Mouse (Mus musculus) midbrain, embryonic 16.5 days (tissue): ENCODE measurements around the gene Nme7. TPM values are rescaled to one million over a fixed set of nuclear protein-coding genes. Genes with fewer than 3 reads are reported as not detected.

Experiments
- ATAC-seq: fragments of 200-750 bp; cut with Nextera tagmentation; 2 replicates; pipeline ENCODE4 v1.8.0; 2017; ENCODE audit warnings: moderate TSS enrichment
- H3K27ac ChIP-seq: fragments of 300-500 bp; sonication (generic); 2 replicates; pipeline ENCODE4 v1.5.1; 2014; ENCODE audit warnings: mild to moderate bottlenecking, low read length, mixed read lengths
- H3K27me3 ChIP-seq: fragments of 300-500 bp; sonication (generic); 2 replicates; pipeline ENCODE4 v1.6.1; 2014; ENCODE audit warnings: low read depth, low read length, mixed read lengths; ENCODE audit not compliant: control insufficient read depth, insufficient read depth
- H3K36me3 ChIP-seq: fragments of 300-500 bp; sonication (generic); 2 replicates; pipeline ENCODE4 v1.6.1; 2014; ENCODE audit warnings: mild to moderate bottlenecking, low read length, moderate library complexity, mixed read lengths; ENCODE audit not compliant: control insufficient read depth, insufficient read depth
- H3K4me1 ChIP-seq: fragments of 300-500 bp; sonication (generic); 2 replicates; pipeline ENCODE4 v1.6.1; 2014; ENCODE audit warnings: mild to moderate bottlenecking, low read length, mixed read lengths; ENCODE audit not compliant: control insufficient read depth, insufficient read depth
- H3K4me2 ChIP-seq: fragments of 300-500 bp; sonication (generic); 2 replicates; pipeline ENCODE4 v1.6.1; 2014; ENCODE audit warnings: mild to moderate bottlenecking, low read length, mixed read lengths
- H3K4me3 ChIP-seq: fragments of 300-500 bp; sonication (generic); 2 replicates; pipeline ENCODE4 v1.5.1; 2014; ENCODE audit warnings: low read depth, mild to moderate bottlenecking, low read length, moderate library complexity, mixed read lengths
- H3K9ac ChIP-seq: fragments of 300-500 bp; sonication (generic); 2 replicates; pipeline ENCODE4 v1.6.1; 2014; ENCODE audit warnings: low read depth, low read length, mixed read lengths
- H3K9me3 ChIP-seq: fragments of 300-500 bp; sonication (generic); replicated peaks from 2 replicates; pipeline ENCODE4 v1.6.1; 2014; ENCODE audit warnings: mild to moderate bottlenecking, low read length, mixed read lengths; ENCODE audit not compliant: control insufficient read depth, poor library complexity, severe bottlenecking
- WGBS: fragments of 180-500 bp; shearing (Covaris S2); extraction: QIAGEN DNeasy Blood & Tissue Kit; methylation state at CpG from one replicate; pipeline ENCODE4 v1.1.7; 2014; 5-methylcytosine and 5-hydroxymethylcytosine counted together
- polyA plus RNA-seq: library from polyadenylated mRNA; unstranded; fragments of >200 nt; fragmentation: Nextera tagmentation; extraction: Ambion mirVana; gene quantifications from 2 replicates; pipeline ENCODE4 v1.2.1, GENCODE M21; 2015

Nme7 gene
- polyA plus RNA-seq, 1 experiment from 2014 or later, result 31.2 TPM

DNA sequence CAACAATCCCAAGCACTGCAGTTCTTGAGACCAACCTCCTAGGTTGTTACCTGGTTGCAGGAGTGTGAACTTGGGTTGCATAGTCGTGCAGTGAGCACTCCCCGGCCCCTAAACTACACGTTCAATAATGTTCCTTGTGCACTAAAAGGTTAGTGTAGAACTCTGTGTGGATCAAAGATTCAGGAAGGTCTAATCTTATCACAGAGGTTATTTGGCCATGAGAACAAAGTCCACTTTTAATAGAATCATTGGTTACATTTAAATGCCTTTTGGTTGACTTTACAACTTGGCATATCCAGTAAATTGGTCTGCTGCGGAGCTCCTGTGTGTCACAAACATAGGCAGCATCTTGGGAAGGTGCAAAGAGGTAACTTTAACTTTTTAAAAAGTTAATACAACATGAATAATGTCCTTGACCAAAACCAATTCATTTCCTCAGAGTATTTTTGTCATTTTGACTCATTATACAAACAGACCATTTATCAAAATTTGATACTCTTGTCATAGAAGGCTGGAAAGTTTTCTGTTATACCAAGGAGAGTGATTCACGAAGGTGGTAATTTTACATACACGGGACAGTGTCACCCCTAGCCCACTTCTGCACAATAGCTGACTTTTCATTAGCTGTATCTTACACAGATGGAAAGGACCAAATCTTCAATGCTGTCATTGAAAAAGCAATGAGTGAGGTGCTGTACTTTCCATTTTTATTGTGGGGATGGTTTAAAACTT, 116.9 kb downstream of the Nme7 start:
- H3K9me3 ChIP-seq, result no peaks in the 10 kb centered on the region
- H3K4me3 ChIP-seq, result no peak overlapping the region
- no peak overlapping the region for H3K4me2 ChIP-seq
- no peak for ATAC-seq
- H3K9ac ChIP-seq, result no peak overlapping the region
- H3K27ac ChIP-seq, result no peak overlapping the region
- WGBS, result 93% methylated on average over 6 of the region's 6 CpGs
- H3K36me3 ChIP-seq, result no peaks in the 10 kb centered on the region
- no peaks in the 10 kb centered on the region for H3K4me1 ChIP-seq
- H3K27me3 ChIP-seq, result no peaks in the 10 kb centered on the region

DNA sequence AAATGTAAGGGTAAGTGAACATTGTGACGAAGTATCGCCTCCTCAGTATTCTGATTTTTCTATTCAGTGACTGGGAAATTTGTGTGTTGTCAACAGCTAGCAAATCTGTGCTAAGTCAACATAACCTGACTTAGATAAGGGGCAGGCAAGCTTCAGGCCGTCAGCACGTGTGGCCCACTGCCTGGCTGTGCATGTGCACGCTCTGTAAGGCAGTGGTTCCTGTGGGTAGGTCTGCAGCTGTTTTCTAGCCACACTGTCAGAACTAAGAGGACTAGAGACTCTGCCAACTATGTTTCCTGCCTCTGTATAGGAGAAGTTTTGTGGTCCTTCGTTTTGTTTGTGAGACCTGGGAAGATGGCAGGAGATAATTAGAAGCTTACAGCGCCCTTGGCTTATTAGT, 122.3 kb downstream of the Nme7 start:
- Histone ChIP-seq H3K4me1 (no peaks in the 10 kb centered on the region), H3K36me3 (no peaks in the 10 kb centered on the region), H3K9me3 (no peaks in the 10 kb centered on the region), H3K9ac (no peak overlapping the region), H3K4me3 (no peak overlapping the region), H3K4me2 (no peak overlapping the region), H3K27me3 (no peaks in the 10 kb centered on the region), H3K27ac (no peak overlapping the region)
- WGBS, result 89% methylated on average over 7 of the region's 7 CpGs
- ATAC-seq, result no peak

DNA sequence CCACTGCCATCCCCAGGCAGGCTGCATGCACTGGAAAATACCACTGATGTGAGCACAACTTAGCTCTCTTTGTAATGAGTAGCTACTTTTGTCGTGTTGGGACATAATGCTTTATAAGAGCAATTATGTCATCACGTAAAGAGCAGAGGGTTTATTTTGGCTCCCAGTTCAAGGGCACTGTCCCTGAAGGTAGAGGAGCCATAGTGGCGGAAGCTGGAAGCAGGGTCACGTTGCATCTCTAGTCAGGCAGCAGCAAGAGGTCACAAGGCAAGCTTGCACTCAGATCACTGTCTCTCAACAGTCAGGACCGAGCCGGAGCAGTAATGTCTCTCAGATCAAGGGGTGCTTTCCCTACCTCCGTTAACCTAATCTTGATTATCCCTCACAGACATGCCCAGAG, 123.9 kb downstream of the Nme7 start:
- H3K4me3 ChIP-seq, result no peak overlapping the region
- H3K27me3 ChIP-seq, result no peaks in the 10 kb centered on the region
- H3K36me3 ChIP-seq, result no peaks in the 10 kb centered on the region
- 80% methylated on average over 7 of the region's 7 CpGs for WGBS
- H3K4me2 ChIP-seq, result no peak overlapping the region
- no peak overlapping the region for H3K27ac ChIP-seq
- no peaks in the 10 kb centered on the region for H3K9me3 ChIP-seq
- ATAC-seq, result no peak
- H3K4me1 ChIP-seq, result no peaks in the 10 kb centered on the region
- H3K9ac ChIP-seq, result no peak overlapping the region

DNA sequence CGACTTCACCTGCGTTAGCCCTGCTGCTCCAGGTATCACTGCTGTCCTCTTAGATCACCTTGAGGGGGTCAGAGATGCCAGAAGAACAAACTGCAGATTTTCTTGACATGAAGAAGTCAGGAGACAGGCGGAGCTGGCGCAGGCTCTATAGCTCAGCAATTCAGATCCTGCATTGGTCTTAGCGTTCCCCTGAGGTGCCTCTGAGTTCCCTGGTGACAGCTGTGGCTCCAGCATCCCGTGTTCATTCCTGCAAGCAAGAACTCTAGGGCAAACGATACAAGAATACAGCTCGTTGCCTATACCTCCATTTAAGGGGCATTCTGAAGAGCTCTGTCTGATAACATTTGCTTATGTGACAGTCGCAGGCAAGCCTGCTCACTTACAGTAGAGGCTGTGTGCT, 124.7 kb downstream of the Nme7 start:
- no peak overlapping the region for H3K9ac ChIP-seq
- 93% methylated on average over 9 of the region's 9 CpGs for WGBS
- H3K27ac ChIP-seq, result no peak overlapping the region
- no peak overlapping the region for H3K4me2 ChIP-seq
- H3K36me3 ChIP-seq, result no peaks in the 10 kb centered on the region
- no peaks in the 10 kb centered on the region for H3K4me1 ChIP-seq
- H3K4me3 ChIP-seq, result no peak overlapping the region
- H3K9me3 ChIP-seq, result no peaks in the 10 kb centered on the region
- ATAC-seq, result no peak
- H3K27me3 ChIP-seq, result no peaks in the 10 kb centered on the region

DNA sequence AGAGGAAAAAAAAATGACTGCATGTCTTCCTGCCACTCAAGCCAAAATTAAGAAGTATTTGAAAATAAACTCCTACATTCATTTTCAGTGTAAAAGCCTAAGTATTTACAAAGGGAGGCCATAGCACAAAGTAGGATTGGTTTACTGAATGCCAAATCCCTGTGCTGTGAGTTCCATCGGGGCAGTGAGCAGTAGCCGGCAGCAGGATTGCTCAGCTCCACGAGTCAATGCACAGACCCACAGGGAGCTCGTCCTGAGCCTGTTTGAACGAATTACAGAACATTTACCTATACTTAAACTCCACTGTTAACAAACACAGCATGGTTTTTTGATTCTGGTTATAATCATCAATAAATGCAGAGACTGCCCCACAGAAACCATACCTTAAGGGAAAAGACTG, 128.7 kb downstream of the Nme7 start:
- no peaks in the 10 kb centered on the region for H3K9me3 ChIP-seq
- H3K4me2 ChIP-seq, result no peak overlapping the region

DNA sequence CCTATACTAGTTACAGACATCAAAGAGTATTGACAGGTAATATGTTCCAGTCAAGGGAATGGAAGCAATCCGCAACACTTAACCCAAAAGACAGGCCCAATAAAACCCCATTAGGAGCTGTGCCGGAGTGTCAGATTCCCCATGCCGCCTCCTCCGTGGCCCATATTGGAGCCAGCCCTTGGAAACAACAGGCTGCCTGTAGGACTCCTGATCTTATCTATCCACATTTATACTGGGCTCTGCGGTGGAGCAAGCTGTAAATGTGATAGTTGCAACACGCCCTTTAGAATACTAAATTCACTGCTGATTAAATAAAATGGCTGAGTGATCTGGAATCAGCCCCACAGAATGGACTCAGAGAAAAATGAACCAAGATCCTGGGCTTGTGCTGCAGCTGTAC, 130.1 kb downstream of the Nme7 start:
- no peak overlapping the region for H3K9ac ChIP-seq
- H3K4me1 ChIP-seq, result no peaks in the 10 kb centered on the region
- no peaks in the 10 kb centered on the region for H3K9me3 ChIP-seq
- H3K4me2 ChIP-seq, result no peak overlapping the region
- H3K27me3 ChIP-seq, result no peaks in the 10 kb centered on the region
- 0 out of 2 replicates have a peak overlapping the region, but pooled peaks have one; percentile 10 for H3K27ac ChIP-seq
- H3K4me3 ChIP-seq, result no peak overlapping the region
- ATAC-seq, result no peak
- H3K36me3 ChIP-seq, result peaks cover 20% of the 10 kb centered on the region
- WGBS, result 77% methylated on average over 6 of the region's 6 CpGs

More for the DNA sequence above, 128.7 kb downstream of the Nme7 start:
- WGBS, result 77% methylated on average over 5 of the region's 5 CpGs
- peaks cover 9% of the 10 kb centered on the region for H3K36me3 ChIP-seq
- H3K27ac ChIP-seq, result no peak overlapping the region
- H3K27me3 ChIP-seq, result no peaks in the 10 kb centered on the region
- ATAC-seq, result no peak
- H3K4me1 ChIP-seq, result no peaks in the 10 kb centered on the region
- H3K4me3 ChIP-seq, result no peak overlapping the region
- no peak overlapping the region for H3K9ac ChIP-seq

DNA sequence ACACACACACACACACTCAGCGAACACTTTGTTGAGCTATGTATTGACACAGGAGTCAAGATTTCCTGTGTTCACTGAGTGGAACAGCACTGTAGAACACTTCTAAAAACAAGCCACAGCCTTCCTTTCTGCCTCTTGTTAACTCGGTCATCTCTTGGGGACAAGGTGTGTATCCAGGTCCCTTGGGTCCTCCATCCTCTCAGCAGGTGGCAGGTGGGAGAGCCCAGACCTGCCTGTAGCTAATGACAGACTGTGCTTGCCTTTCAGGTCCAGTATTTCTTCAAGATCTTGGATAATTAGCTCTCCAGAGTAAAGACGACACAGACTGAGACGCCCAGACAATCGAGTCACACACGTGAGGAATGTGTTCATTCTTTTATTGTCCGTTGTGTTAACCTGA, 132.8 kb downstream of the Nme7 start:
- H3K27me3 ChIP-seq, result no peaks in the 10 kb centered on the region
- 83% methylated on average over 7 of the region's 7 CpGs for WGBS
- H3K9ac ChIP-seq, result no peak overlapping the region
- H3K4me1 ChIP-seq, result no peaks in the 10 kb centered on the region
- H3K9me3 ChIP-seq, result no peaks in the 10 kb centered on the region
- H3K4me2 ChIP-seq, result no peak overlapping the region
- no peak overlapping the region for H3K4me3 ChIP-seq
- H3K27ac ChIP-seq, result no peak overlapping the region
- ATAC-seq, result no peak
- H3K36me3 ChIP-seq, result peaks cover 41% of the 10 kb centered on the region

DNA sequence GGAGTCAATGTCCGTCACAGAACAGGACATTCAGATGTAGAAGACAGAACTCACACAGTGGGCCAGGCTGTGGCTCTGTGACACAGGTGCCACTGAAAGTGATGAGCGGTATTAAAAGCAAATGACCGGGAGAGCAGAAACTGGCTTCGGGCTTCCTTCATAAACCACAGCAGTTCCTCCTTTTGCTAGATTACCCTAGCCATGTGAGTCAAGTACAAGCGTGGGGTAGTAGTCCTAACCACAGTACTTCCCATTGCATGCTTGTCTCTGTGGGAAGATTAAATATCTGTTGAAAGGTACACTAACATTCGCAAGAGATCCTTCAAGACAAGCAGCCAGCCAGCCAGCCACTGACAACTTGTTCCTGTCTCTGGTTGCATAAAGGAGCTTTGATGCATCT, 136.3 kb downstream of the Nme7 start:
- peaks cover 55% of the 10 kb centered on the region for H3K36me3 ChIP-seq
- no peaks in the 10 kb centered on the region for H3K27me3 ChIP-seq
- ATAC-seq, result no peak

DNA sequence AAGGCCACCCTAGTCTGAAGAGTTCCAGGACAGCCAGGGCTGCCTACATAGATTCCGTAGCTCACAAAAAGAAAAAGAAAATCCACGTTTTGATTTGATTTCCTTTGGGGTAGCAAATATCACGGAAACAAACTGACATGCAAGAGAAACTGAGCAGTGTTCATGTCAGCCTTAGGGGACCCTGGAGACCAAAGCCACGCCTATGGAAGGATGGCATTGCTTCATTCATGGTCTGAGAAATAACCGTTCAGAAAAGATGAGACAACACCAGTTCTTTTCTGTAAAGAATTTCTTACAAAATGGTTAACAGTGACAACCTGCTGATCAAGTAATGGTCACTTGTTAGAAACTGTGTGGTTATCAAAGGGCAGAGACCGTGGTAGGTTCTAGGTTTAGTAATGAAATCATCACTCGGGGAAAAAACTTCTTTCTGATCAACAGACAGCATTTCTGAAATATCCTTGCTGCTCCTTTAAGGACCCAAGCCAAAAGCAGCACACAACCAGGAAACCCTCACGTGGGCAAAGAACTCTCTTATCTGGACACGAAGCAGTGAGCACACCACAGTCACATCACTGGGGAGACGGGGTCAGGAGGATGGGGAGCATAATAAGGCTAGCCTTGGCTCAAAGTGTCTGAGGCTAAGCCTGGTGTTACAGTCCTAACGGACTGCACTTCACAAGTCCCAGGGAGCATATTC, 136.9 kb downstream of the Nme7 start:
- Histone ChIP-seq H3K9me3 (no peaks in the 10 kb centered on the region), H3K36me3 (peaks cover 55% of the 10 kb centered on the region)
- WGBS, result 90% methylated on average over 11 of the region's 11 CpGs

More for the DNA sequence above, 136.3 kb downstream of the Nme7 start:
- 98% methylated on average over 6 of the region's 6 CpGs for whole genome bisulfite sequencing
- Histone ChIP-seq H3K4me2 (no peak overlapping the region), H3K9me3 (no peaks in the 10 kb centered on the region), H3K4me3 (no peak overlapping the region), H3K27ac (no peak overlapping the region), H3K4me1 (no peaks in the 10 kb centered on the region), H3K9ac (no peak overlapping the region)

More for the DNA sequence above, 136.9 kb downstream of the Nme7 start:
- H3K4me1 ChIP-seq, result no peaks in the 10 kb centered on the region
- H3K27ac ChIP-seq, result no peak overlapping the region
- no peaks in the 10 kb centered on the region for H3K27me3 ChIP-seq
- no peak for ATAC-seq
- no peak overlapping the region for H3K4me3 ChIP-seq
- no peak overlapping the region for H3K4me2 ChIP-seq
- H3K9ac ChIP-seq, result no peak overlapping the region
